Mouse (Mus musculus): ENCODE results near the gene Ckmt1.

GRCm38 (mm10) chr2:121323693-121324470, 33.6 kb upstream of the Ckmt1 start:
- TF ChIP-seq CTCF (IDR thresholded peaks at IDR 0.05; ENCODE audit: borderline replicate concordance, insufficient read depth, low read length) (no peak), POLR2A (IDR thresholded peaks at IDR 0.05; ENCODE audit: low read depth, low read length) (no peak)

Data from embryonic fibroblast, embryonic 13.5 days (primary cell).